Mouse (Mus musculus) forebrain, embryonic 16.5 days (tissue): ENCODE data around the gene Psmd3. TPM values are rescaled to one million over a fixed set of nuclear protein-coding genes. Genes with fewer than 3 reads are reported as not detected.
"Not testable (repeated sequence)": the region's sequence is repeated elsewhere in the genome, so short reads cannot be mapped to it uniquely, and the experiment has no call there.

Source experiments
- ATAC-seq: fragments of 200-750 bp; cut with Nextera tagmentation; 2 replicates; pipeline ENCODE4 v1.8.0; 2017; ENCODE audit warnings: mild to moderate bottlenecking, moderate library complexity
- H3K27ac ChIP-seq: fragments of 300-500 bp; sonication (generic); 2 replicates; pipeline ENCODE4 v1.5.1; 2014; ENCODE audit warnings: low read length, control low read depth
- H3K27me3 ChIP-seq: fragments of 300-500 bp; sonication (generic); replicated peaks from 2 replicates; pipeline ENCODE4 v1.6.1; 2014; ENCODE audit warnings: low read length; ENCODE audit not compliant: control insufficient read depth, insufficient read depth
- H3K36me3 ChIP-seq: fragments of 300-500 bp; sonication (generic); 2 replicates; pipeline ENCODE4 v1.6.1; 2014; ENCODE audit not compliant: control insufficient read depth, insufficient read depth
- H3K4me1 ChIP-seq: fragments of 300-500 bp; sonication (generic); replicated peaks from 2 replicates; pipeline ENCODE4 v1.6.1; 2014; ENCODE audit warnings: low read length; ENCODE audit not compliant: control insufficient read depth, insufficient read depth
- H3K4me2 ChIP-seq: fragments of 300-500 bp; sonication (generic); 2 replicates; pipeline ENCODE4 v1.6.1; 2014; ENCODE audit warnings: mild to moderate bottlenecking, low read length, control low read depth
- H3K4me3 ChIP-seq: fragments of 300-500 bp; sonication (generic); replicated peaks from 2 replicates; pipeline ENCODE4 v1.5.1; 2014; ENCODE audit warnings: mild to moderate bottlenecking, low read length, control low read depth
- H3K9ac ChIP-seq: fragments of 300-500 bp; sonication (generic); replicated peaks from 2 replicates; pipeline ENCODE4 v1.6.1; 2014; ENCODE audit warnings: low read depth, low read length, control low read depth
- H3K9me3 ChIP-seq: fragments of 300-500 bp; sonication (generic); 2 replicates; pipeline ENCODE4 v1.6.1; 2016; ENCODE audit warnings: low read length; ENCODE audit not compliant: control insufficient read depth
- WGBS: fragments of 180-500 bp; shearing (Covaris S2); extraction: QIAGEN DNeasy Blood & Tissue Kit; methylation state at CpG from one replicate; pipeline ENCODE4 v1.1.7; 2014; 5-methylcytosine and 5-hydroxymethylcytosine counted together
- polyA plus RNA-seq: library from polyadenylated mRNA; unstranded; fragments of >200 nt; fragmentation: Nextera tagmentation; extraction: Ambion mirVana; gene quantifications from 2 replicates; pipeline ENCODE4 v1.2.1, GENCODE M21; 2015

The Psmd3 gene
- polyA plus RNA-seq, 1 experiment from 2014 or later = 197 TPM

GRCm38 (mm10) chr11:98709001-98709741 lies 26.8 kb downstream of the Psmd3 start:
- no peak overlapping the region for H3K9ac ChIP-seq
- no peak overlapping the region for H3K4me3 ChIP-seq
- H3K4me2 ChIP-seq = no peak overlapping the region
- no peak overlapping the region for H3K27ac ChIP-seq
- 83% methylated on average over 26 of the region's 26 CpGs for WGBS
- H3K4me1 ChIP-seq = no peaks in the 10 kb centered on the region
- no peaks in the 10 kb centered on the region for H3K27me3 ChIP-seq
- H3K9me3 ChIP-seq = no peaks in the 10 kb centered on the region
- no peak for ATAC-seq
- H3K36me3 ChIP-seq = peaks cover 23% of the 10 kb centered on the region

DNA sequence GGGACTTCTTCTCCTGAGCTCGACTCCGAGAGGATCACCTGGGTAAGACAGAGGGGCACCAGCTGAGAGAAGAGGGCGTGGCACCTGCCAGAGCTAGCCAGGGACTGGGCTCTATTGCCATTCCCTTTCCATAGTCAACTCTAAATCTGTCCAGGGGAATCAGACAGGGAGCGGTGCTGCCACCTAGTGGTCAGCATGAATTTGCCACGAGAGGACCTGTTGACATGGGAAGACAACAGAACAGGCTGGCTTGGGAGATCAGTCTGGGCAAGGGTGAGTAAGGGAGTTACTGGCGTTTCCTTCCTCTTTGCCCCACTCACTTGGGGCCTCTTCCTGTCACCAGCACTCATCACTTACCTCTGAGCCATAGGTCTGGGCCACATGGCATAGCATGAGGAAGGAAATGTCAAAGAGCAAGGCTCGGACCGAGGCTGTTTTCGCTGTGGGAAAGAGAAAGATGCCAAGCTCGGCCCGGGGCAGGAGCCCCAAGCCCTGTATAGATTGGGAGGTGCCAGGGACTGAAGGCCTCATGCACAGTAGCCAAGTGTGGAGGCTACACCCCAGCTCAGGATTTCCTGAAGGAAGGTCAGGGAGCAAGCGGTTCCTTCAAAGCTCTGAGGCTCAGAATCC lies 28.2 kb downstream of the Psmd3 start:
- Histone ChIP-seq H3K9ac (no peak overlapping the region), H3K9me3 (no peaks in the 10 kb centered on the region), H3K4me3 (no peak overlapping the region), H3K27me3 (no peaks in the 10 kb centered on the region), H3K4me2 (no peak overlapping the region), H3K27ac (no peak overlapping the region), H3K36me3 (peaks cover 19% of the 10 kb centered on the region), H3K4me1 (no peaks in the 10 kb centered on the region)
- ATAC-seq = peak; percentile 47
- WGBS = 52% methylated on average over 12 of the region's 12 CpGs

DNA sequence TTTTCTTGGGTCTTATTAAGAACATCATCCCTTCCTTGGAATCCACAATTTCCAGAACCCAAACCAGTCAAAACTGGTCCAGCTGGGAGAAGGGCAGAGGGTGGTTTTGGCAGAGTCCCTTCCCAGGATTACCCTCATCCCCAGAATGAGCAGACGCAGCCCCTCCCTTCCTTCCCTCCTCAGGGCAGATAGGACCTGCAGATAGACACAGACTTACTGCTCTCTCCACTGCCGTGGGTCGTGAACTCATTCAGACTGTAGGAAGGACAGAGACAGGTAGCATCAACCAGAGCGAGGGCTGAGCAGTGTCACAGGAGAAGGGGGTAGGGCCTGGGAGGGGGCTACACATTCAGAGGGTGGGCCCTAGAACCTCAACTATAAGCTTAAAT lies 28.7 kb downstream of the Psmd3 start:
- Histone ChIP-seq H3K9ac (no peak overlapping the region), H3K4me1 (no peaks in the 10 kb centered on the region), H3K36me3 (peaks cover 22% of the 10 kb centered on the region), H3K27me3 (no peaks in the 10 kb centered on the region), H3K4me3 (no peak overlapping the region), H3K9me3 (no peaks in the 10 kb centered on the region), H3K4me2 (no peak overlapping the region), H3K27ac (no peak overlapping the region)
- 83% methylated on average over 4 of the region's 4 CpGs for WGBS
- no peak for ATAC-seq

- peak; percentile 48; the same call in 1 of the 2 replicates for ATAC-seq
- 84% methylated on average over 5 of the region's 6 CpGs for WGBS
These were observed 29.7 kb downstream of the Psmd3 start for GRCm38 (mm10) chr11:98712009-98712408.

GRCm38 (mm10) chr11:98713703-98714102 lies 31.3 kb downstream of the Psmd3 start:
- Histone ChIP-seq H3K9me3 (no peaks in the 10 kb centered on the region), H3K4me2 (no peak overlapping the region), H3K4me3 (no peak overlapping the region), H3K4me1 (peaks cover 7% of the 10 kb centered on the region), H3K27me3 (no peaks in the 10 kb centered on the region), H3K36me3 (peaks cover 20% of the 10 kb centered on the region), H3K9ac (no peak overlapping the region), H3K27ac (no peak overlapping the region)
- no peak for ATAC-seq
- WGBS = 77% methylated on average over 12 of the region's 12 CpGs

More at GRCm38 (mm10) chr11:98712009-98712408, 29.7 kb downstream of the Psmd3 start:
- H3K4me1 ChIP-seq, H3K27me3 ChIP-seq, H3K4me2 ChIP-seq, H3K9me3 ChIP-seq, H3K4me3 ChIP-seq, H3K27ac ChIP-seq, H3K9ac ChIP-seq: not testable (repeated sequence)
- peaks cover 18% of the 10 kb centered on the region for H3K36me3 ChIP-seq

DNA sequence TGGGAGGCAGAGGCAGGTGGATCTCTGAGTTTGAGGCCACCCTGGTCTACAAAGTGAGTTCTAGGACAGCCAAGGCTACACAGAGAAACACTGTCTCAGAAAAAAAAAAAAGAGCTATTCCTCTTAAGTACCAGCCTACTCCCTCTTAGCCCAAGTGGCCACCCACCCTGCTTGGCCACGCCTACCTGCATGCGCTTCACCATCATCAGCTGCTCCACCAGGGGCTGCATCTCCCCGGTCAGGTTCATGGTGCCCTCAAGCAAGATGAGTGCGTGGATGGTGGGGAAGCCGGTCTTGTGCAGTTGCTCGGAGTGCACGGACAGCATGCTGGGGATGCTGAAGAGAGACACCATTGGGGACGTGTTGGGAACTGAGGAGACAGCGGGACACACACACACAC lies 33.6 kb downstream of the Psmd3 start:
- H3K4me3 ChIP-seq = no peak overlapping the region
- H3K36me3 ChIP-seq = peaks cover 14% of the 10 kb centered on the region; the same call in 1 of the 2 replicates
- H3K4me2 ChIP-seq = no peak overlapping the region
- peaks cover 7% of the 10 kb centered on the region for H3K4me1 ChIP-seq
- H3K9me3 ChIP-seq = no peaks in the 10 kb centered on the region
- no peaks in the 10 kb centered on the region for H3K27me3 ChIP-seq
- H3K27ac ChIP-seq = no peak overlapping the region
- WGBS = 94% methylated on average over 9 of the region's 9 CpGs
- no peak for ATAC-seq
- H3K9ac ChIP-seq = no peak overlapping the region

DNA sequence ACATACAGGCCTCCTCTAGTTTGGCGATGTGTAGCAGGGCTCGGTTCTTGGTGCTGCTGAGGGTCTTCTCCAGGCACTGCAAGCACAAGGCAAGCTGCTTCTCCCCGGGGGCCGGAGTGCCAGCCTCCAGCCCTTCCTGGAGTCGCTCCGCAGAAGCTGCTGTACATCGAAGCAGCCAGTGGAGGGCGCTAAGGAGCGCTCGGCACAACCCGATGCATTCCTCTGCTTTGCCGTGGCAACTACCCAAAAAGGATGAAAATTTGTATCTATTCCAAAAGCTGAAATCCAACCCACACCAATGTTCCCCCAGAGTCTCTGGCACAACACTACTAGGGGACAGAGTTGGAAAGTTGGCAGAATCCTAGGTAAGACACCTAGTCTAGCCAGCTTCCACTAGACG lies 35.5 kb downstream of the Psmd3 start:
- Histone ChIP-seq H3K9ac (no peak overlapping the region), H3K4me3 (no peak overlapping the region), H3K9me3 (no peaks in the 10 kb centered on the region), H3K27me3 (no peaks in the 10 kb centered on the region), H3K4me1 (peaks cover 7% of the 10 kb centered on the region), H3K4me2 (no peak overlapping the region), H3K27ac (no peak overlapping the region), H3K36me3 (peaks cover 12% of the 10 kb centered on the region; the same call in 1 of the 2 replicates)
- 8% methylated on average over 13 of the region's 13 CpGs for WGBS
- ATAC-seq = 0 out of 2 replicates have a peak, but pooled peaks have one; percentile 31

GRCm38 (mm10) chr11:98720756-98721155 lies 38.4 kb downstream of the Psmd3 start:
- Histone ChIP-seq H3K27ac (no peak overlapping the region), H3K4me3 (no peak overlapping the region), H3K36me3 (peaks cover 4% of the 10 kb centered on the region; the same call in 1 of the 2 replicates), H3K9me3 (no peaks in the 10 kb centered on the region), H3K9ac (no peak overlapping the region), H3K4me2 (no peak overlapping the region), H3K27me3 (no peaks in the 10 kb centered on the region), H3K4me1 (peaks cover 7% of the 10 kb centered on the region)
- 79% methylated on average over 2 of the region's 2 CpGs for WGBS
- ATAC-seq = no peak

- no peak for ATAC-seq
- H3K4me1 ChIP-seq = peaks cover 7% of the 10 kb centered on the region
- H3K4me3 ChIP-seq = no peak overlapping the region
- no peaks in the 10 kb centered on the region for H3K27me3 ChIP-seq
- H3K9ac ChIP-seq = no peak overlapping the region
- no peak overlapping the region for H3K4me2 ChIP-seq
- no peak overlapping the region for H3K27ac ChIP-seq
- 61% methylated on average over 24 of the region's 24 CpGs for WGBS
- H3K36me3 ChIP-seq = 0 out of 2 replicates have a peak, but pooled peaks cover 3% of the 10 kb centered on the region
- no peaks in the 10 kb centered on the region for H3K9me3 ChIP-seq
These were observed 39.3 kb downstream of the Psmd3 start for GRCm38 (mm10) chr11:98721458-98722226.
